Mouse (Mus musculus) mouse trophoblast stem cell (cell line): ENCODE data around the gene St3gal6.

Source experiments
- in situ Hi-C, 2 experiments: fragments of 300-500 bp; cut with MseI, MboI; formaldehyde crosslinking; loops; 2 replicates in 1 of 2; 3 replicates in 1 of 2; pipeline ENCODE4 v1.15.1; 2025

Gene St3gal6

DNA sequence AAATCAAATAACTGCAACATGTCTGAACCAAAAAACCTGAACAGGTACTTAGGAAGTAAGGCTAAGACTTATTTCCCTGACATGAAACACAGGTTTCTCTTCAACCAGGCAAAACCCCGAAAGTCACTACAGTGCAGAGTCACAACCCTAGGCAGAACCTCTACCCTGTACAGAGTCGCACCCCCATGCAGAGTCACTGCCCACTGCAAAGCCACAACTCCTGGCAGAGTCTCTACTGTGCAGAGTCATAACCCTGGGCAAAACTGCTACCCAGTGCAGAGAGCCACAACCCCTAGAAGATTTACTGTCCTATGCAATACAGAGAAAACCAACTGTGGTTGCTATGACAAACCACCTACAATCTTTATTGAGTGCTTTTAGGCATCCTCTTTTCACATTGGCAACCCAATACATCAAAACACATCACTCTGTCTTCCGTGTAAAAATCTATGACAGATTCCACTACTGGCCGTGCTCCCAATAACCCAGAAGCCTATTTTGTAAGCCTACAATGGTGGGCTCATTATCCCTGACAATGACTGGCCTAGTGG is 44.1 kb downstream of the St3gal6 start:
- in situ Hi-C loops = no loop called here

DNA sequence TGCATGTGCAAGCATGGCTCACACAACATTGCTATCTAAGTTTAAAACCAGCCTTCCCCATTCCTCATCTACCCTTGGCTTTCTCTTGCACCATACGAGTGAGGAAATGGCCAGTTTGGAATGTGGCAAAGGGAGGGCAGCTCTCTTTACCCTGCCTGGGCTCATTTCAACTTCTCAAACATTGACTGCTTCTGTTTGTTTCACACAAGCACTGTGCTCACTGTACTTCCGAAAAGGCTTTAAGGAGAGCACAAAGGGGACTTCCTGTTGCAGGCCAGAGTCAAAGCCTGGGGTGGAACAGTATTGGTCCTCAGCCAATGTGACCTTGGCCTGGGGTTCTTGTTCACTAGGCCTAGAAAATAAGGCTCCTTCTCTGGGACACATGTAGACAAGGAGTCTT is 47.7 kb downstream of the St3gal6 start:
- in situ Hi-C loops = no loop called here

DNA sequence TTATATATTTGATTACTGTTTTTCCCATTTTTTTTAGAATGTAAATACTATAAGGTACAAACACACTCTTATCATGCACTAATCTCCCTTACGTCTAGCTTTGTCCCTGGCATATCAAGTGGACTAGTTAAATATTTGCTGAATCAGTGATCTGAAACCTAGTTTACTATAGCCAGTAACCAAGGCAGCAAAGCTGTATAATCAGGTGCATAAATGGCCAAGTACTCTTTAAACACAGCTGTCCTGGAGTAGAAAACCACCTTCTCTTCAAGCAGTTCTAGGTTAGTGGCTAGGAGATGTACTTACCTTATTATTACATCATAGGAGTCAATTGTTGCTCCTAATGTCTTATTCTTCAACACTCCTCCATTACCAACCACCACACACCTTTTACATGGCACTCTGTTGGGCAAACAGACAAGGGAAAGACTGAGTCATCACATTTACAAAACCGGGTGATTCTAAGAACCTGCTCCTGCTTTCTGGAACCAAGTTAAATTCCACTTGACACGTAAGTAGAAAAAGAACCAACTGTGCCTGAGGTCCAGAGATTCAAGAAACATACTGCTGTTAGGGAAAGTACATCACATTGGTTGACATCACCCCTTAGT is 48.4 kb downstream of the St3gal6 start:
- in situ Hi-C loops = no loop called here

DNA sequence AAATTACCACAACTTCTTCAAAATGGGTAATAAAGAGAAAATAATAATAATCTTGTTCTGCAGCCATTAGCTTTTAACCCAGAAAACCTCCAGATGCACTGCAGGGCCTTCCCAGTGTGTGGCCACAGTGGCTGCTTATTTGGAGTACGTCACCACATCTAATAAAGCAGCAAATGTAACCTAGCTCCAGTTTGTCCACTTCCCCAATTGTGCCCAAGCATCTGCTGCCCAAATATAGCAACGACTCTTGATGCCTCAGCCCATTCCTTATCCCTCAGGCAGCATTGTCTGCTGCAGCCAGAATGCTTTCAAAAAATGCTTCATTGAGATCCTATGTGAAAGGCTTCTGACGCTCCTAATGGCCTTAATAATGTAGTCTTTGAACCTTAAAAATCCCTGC is 49.2 kb downstream of the St3gal6 start:
- in situ Hi-C loops = no loop called here

DNA sequence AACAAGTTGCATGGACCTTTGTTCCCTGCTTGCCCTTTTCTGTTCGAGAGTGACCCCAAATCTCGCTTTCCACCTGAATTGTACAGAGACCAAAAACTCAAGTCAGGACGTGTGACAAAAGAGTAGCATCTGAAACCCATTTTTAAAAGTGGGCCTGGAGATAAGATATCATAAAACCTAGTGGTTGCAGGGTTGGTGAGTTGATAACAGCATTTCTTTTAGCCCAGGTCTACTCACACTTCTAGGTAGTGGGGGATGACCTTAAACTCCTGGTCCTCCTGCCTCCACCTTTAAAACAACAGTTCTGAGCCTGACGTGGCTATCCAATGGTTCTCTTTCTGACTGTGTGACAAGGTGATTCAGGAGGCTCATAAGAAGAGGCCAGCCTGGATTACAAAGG is 53.2 kb downstream of the St3gal6 start:
- in situ Hi-C loops = no loop called here

DNA sequence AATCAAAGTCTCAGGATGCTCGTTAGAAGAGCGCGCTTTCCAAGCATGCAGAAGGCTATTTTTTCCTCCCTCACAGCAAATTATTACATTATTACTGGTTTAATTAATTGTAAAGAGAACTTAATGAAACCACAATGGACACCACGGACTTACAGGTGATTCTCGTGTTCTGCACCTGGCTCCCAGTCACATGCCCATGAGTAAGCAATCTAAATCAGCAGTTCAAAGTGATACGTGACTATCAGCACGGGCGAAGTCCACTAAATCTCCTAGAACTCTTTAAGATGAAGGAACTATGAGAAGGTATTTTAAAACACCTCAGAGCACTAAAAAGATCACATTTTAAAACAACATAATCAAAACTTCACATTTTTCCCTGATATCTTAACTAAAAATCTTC is 54.0 kb downstream of the St3gal6 start:
- in situ Hi-C loops = no loop called here

DNA sequence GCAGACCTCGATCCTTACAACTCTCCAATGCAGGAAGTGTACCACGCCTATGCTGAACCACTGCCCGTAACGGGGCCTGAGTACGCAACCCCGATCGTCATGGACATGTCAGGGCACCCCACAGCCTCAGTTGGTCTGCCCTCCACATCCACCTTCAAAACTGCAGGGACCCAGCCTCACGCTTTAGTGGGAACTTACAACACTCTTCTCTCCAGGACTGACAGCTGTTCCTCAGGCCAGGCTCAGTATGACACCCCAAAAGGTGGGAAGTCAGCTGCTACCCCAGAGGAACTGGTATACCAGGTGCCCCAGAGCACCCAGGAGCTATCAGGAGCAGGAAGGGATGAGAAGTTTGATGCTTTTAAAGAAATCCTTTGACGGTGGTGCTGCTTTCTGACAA is 58.6 kb downstream of the St3gal6 start:
- in situ Hi-C loops = loop anchor here in 1 of 2 experiments (10.0 kb wide), 1 partner anchor 159 kb away; no protein-coding TSS in a partner anchor

DNA sequence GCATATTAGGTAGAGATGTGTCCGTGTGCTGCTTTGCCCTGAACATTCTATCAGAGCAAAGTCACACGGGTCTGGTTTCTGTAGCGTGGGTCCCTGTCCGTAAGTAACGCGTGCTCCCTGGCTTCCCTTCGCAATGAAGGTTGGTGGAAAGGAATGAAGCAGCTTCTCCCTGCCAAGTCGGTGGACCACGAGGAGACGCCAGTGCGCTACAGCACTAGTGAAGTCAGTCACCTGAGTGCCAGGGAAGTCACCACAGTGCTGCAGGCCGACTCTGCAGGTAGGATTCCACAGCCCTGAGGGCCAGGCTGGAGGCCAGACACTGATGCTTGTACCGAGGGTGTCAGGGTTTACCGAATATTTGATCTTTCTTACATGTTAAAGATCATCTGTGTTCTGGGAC is 60.0 kb downstream of the St3gal6 start:
- in situ Hi-C loops = loop anchor here in 1 of 2 experiments (10.0 kb wide), 1 partner anchor 161 kb away; no protein-coding TSS in a partner anchor

DNA sequence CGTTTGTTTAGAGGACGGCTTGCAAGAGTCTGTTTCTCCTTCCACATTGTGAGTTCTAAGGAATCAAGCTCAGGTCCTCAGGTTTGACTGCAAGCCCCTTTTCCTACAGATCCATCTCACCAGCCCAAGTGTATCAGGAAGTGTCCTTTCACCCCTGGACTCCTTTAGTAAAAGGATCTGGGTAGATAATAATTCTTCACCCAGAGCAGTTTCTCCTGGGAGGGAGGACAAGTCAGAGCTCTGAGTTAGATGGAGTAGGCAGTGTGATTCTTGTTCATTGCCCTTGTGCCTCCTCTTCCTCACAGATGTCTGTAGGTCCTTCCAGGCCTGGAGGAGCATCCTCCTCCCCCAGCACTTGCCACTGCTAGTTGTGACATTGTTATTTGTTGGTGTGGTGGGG is 61.5 kb downstream of the St3gal6 start:
- in situ Hi-C loops = loop anchor here in 1 of 2 experiments (10.0 kb wide), 1 partner anchor 162 kb away; no protein-coding TSS in a partner anchor

DNA sequence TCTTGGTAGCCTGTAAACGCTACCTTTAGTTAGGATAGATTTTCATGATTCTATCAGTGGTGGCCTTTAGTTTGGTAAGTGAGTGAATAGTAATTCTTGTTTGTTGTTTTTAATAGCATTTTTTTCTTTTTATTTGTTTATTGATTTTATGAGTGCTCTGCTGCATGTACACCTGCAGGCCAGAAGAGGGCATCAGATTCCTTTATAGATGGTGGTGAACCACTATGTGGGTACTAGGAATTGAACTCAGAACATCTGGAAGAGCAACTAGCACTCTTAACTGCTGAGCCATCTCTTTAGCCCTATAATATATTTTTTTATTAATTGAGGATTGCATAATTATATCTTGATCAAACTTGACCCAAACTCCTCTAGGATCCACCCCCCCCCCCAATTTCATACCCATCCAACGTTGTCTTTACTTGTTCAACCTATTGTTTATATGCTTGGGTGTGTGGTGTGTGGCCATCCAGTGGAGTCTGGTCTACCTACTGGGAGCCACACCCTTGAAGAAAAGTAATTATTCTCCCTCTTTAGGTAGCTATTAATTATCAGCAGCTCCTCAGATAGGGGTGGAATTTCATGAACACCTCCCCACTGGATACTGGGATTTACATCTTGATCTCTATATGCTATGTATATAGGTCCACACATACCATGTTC is 62.1 kb downstream of the St3gal6 start:
- in situ Hi-C loops = loop anchor here in 1 of 2 experiments (10.0 kb wide), 1 partner anchor 163 kb away; no protein-coding TSS in a partner anchor

DNA sequence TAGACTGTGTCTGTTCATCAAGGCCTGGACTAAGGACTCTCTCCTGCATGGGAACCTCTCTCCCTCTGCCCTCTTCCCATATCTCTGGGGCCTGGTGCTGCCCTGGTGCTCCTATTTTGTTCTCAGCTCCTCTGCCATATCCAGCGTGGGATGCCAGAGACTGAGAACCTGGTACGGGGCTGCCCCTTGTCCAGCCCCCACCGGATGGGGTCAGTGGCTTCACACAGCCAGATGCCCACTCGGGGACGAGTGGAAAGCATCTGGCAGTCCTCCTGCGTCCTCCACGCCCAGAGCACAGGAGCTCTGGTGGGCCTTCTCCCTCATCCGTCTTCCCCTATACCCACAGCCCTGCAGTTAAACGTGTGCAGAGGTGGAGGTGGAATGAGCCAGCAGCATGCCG is 63.7 kb downstream of the St3gal6 start:
- in situ Hi-C loops = loop anchor here in 1 of 2 experiments (10.0 kb wide), 1 partner anchor 164 kb away; no protein-coding TSS in a partner anchor

DNA sequence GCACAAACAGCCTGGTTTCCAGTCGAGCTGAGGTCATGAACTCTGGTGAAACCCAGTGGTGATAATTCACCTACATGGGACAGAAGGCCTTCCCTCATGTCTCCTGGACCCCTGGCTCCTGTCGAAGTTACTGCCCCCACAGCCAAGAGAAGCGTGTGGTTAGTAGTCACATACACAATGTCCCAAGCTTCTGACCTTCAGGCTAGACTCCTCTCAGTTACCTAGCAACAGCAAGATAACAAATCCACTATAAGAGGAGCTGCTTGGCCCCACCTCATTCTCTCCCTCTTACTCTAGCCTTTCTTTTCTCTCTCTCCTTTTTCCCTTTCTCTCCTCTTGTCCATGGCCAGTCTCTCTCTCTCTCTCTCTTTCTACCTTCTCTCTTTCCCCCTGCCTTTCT is 64.1 kb downstream of the St3gal6 start:
- in situ Hi-C loops = loop anchor here (10.0 kb wide), 1 partner anchor 165 kb away; no protein-coding TSS in a partner anchor

DNA sequence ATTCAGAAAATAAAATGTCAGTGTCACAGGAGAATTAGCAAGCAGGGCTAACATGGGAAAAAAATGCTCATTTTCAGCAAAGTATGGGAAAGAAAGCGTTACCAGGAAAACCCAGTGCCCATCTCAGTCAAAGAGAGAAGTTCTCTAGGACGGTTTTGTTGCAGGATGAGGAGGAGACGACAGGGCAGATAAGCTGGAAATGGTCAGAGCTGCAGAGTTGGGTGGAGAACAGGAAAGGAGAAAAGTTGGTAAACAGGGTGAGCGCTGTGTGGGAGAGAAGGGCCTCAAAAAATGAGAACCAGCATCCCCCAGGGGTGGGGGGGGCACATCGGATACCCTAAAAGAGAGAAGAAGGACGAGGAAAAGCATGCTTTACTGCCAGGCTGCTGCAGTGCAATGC is 67.1 kb downstream of the St3gal6 start:
- in situ Hi-C loops = loop anchor here in 1 of 2 experiments (10.0 kb wide), 1 partner anchor 168 kb away; no protein-coding TSS in a partner anchor

DNA sequence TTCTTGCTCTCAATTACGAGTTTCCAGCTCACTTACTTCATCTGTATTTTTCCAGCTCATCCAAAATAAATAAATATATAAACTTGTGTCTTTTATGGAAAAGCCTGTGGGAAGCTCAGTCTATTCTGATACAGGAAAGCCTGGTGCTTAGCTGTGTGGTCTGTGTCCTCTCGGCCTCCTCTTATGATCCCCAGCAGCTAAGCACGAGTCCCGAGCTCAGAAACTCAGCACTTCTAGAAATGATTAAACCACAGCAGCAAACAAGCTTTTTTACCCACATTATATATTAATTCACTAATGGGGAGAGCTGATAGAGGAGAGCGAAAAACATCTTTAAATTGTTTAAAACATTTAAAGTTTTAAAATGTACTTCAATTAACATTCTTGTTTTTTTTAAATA is 67.6 kb downstream of the St3gal6 start:
- in situ Hi-C loops = loop anchor here in 1 of 2 experiments (10.0 kb wide), 1 partner anchor 168 kb away; no protein-coding TSS in a partner anchor

DNA sequence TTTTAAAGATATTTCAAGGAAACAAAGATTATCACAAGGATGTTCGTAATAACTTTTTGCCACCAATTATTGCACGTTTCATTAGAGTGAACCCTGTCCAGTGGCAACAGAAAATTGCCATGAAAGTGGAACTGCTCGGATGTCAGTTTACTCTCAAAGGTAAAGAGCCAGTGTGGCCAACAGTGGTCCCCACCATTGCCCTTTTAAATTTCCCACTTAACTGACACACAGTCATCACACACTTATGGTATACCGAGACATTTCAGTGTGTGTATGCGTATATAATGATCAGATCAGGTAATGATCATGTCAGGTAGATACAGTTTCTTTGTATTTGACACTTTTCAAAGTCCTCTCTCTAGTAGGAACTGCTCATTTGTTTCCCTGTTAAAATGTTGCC is 68.9 kb downstream of the St3gal6 start:
- in situ Hi-C loops = loop anchor here in 1 of 2 experiments (10.0 kb wide), 1 partner anchor 170 kb away; no protein-coding TSS in a partner anchor

DNA sequence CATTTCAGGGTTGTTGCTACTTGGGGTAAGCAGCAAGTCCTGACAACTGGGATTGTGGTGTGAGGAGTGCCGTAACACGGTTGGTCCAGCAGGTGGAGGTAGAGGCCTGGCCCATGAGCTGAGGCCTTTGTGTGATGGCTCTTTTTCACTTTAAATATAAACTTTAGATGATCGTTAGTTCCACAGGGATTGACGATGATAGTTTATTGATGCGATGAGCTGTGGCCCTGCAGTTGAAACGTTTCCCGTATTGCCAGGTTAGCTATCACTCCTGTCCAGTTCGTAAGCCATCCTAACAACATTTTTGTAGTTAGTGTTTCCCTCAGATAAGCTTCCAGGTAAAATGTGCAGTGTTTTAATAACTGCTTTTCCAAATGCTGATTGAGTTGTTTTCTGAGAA is 69.4 kb downstream of the St3gal6 start:
- in situ Hi-C loops = loop anchor here (5.0 to 10.0 kb wide), 2 partner anchors 157 to 170 kb away; no protein-coding TSS in a partner anchor

DNA sequence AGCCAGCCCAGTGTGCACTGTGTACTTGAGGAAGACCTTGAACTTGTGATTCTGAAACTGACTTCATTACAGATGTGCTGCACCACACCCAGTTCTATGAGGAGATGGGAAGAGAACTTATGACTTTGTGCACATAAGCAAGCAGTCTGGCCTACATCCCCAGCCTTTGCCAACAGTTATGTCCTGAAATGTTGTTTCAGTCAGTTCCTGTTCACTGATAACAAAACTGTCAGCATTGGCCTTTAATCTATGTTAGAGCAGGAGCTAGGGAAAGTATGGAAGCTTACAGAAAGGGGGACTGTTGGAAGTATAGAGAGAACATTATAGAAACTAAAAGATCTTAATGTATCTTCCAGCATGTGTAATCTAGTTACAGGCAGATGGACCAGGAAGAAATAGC is 70.2 kb downstream of the St3gal6 start:
- in situ Hi-C loops = loop anchor here (5.0 to 10.0 kb wide), 2 partner anchors 157 to 171 kb away; no protein-coding TSS in a partner anchor

DNA sequence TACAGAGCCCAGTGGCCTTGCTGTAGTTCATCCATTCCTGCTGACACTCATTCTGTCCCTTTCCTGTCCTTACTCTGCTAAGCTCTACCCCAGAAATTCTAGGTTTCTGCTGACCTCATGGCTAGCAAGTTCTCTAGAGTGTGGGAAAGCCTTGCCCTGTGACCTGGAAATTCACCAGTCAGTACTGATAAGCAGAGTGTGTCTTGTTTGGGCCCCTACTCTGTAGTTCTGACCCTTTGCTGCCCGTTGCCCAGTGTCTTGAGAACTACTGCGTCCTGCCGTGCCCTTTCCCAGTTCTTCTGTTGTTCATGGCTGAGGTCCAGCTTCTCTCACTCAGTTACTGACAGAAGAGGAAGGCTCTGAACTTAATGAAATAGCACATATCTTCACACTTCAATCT is 70.9 kb downstream of the St3gal6 start:
- in situ Hi-C loops = loop anchor here (5.0 to 10.0 kb wide), 2 partner anchors 156 to 172 kb away; no protein-coding TSS in a partner anchor

DNA sequence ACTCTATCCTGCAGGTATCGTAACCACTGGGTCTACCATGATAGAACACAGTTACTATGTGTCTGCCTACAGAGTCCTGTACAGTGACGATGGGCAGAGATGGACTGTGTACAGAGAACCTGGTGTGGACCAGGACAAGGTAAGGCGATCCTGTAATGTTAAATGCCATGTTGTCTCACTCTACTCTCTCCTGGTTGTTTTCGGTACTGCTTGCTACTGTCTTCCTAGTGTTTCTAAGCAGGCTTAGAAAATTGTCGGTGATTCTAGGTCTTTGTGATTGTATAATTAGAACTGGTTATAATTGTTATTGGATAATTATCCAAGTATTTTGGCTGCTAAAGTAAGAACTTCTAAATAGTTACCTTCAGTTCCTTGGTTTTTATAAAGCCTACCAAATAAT is 72.4 kb downstream of the St3gal6 start:
- in situ Hi-C loops = loop anchor here (5.0 to 10.0 kb wide), 2 partner anchors 154 to 173 kb away; no protein-coding TSS in a partner anchor

DNA sequence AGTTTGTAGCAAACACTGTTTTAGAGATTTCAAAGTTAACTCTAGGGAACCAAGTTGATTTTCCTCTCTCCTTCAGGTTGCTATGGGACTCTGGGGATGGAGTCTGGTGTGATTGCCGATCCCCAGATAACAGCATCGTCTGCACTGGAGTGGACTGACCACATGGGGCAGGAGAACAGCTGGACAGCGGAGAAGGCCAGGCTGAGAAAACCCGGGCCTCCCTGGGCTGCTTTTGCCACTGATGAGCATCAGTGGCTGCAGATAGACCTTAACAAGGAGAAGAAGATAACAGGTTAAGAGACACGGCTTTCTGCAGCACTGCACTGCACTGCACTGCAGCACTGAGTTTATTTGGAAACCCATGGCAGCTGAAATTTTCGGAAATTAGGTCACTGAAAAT is 73.4 kb downstream of the St3gal6 start:
- in situ Hi-C loops = loop anchor here (5.0 to 10.0 kb wide), 2 partner anchors 153 to 174 kb away; no protein-coding TSS in a partner anchor

DNA sequence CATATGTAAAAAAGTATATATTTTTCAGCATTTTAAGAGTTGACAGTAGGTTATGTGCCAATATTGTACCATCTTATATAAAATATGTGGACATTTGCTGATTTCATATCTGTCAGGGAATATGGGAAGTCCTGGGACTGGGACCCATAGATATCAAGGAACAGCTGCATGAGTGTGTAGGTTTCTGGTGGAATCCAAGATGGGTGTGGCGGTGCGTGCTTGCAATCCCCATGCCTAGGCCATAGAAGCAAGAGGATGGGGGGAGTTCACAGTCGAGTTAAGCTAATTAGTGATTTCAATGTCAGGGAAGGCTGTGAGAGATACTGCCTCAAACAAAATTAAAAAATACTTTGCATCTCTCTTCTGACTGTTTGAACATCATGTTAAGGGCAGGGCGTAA is 75.0 kb downstream of the St3gal6 start:
- in situ Hi-C loops = loop anchor here in 1 of 2 experiments (10.0 kb wide), 1 partner anchor 154 kb away; no protein-coding TSS in a partner anchor
